Mouse (Mus musculus) c-Kit-positive CD71-positive TER-119-positive erythroid progenitor cells, embryonic 14.5 days (primary cell): ENCODE results near the gene Chrm3.

Experiments
- DNase-seq: peaks from one replicate; pipeline ENCODE4 v3.0.0-alpha.2; 2013; ENCODE audit warnings: low spot score

Chrm3 gene

DNA sequence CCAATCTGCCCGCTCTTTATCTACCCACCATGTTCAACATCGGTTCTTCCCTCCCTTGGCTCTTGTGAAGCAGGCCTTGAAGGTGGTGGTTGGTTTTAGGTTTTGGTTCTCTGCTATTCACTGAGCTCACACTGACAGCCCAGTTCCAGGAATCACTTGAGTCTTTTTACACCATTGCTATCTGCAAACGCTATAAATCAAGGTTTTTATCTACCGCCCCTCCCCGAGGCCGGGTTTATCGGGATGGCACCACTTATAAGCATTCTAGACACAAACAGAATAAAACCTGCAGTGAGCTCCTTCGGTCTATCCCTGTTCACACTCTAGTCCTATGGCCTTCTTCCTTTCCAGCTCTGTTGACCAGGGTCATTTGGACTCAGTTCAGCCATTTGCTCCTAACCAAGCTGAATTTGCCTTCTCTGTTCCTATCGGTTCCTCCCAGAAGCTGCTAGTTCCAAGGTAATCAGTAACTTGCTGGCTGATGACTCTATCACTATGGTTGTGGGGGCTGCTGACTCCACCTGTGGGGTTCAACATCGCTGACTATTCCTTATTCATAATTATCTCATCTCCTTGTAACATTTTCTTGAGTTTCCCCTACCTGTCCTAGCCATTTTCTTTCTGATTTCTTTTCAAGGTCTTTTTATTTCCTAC, 291.6 kb downstream of the Chrm3 start:
- DNase-seq, result no peak

DNA sequence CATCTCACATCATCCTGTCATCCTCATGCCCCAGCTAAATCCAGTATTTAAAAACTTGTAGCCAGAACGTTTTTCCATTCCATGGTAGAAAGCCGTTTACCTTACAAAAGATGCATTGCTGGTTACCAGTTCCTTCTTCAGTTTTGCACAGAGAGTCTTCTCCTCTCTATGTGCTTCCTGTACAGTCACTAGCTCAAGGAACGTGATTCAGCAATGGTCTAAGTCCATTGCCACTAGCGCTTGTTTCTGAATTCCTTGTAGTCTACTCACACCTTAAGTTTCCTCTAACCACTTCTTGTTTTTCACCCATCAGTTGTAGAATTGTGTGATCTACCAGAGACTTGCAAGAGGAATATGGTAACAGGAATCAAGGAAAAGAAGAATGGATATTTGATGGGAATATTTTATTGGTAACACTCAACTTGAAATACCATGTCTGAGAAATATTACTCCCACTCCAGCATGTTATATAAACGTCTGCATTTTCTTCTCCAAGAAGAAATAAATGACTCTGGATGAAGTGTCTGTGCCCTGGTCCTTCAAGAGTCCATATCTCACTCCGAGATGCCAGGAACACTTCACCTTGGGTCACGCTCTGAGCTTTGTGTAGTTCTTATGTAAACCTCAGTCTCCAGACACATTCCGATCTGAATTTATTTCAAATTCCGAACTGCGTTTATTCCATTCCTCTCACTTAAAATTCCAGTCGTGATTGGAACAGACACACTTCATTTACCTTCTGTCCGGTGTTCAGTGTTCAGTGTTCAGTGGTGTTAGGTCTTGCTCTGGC, 293.6 kb downstream of the Chrm3 start:
- no peak for DNase-seq

DNA sequence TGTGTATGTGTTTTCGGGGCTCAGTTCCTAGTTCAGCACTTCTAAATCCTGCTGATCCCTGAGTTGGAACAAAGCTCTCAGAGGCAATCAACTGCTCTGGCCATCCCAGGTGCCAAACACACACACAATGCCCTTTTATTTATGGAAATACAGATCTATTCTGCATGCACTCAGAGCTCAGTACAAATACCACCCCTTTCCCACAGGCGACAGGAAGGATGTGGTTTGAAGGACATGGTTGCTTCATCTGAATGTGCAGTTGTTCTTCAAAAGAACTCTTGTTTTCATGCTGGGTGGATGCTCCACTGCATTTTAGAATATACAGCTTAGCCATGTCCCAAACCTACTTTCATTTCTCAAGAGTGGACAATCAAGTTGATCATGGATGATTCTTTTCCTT, 294.9 kb downstream of the Chrm3 start:
- no peak for DNase-seq

DNA sequence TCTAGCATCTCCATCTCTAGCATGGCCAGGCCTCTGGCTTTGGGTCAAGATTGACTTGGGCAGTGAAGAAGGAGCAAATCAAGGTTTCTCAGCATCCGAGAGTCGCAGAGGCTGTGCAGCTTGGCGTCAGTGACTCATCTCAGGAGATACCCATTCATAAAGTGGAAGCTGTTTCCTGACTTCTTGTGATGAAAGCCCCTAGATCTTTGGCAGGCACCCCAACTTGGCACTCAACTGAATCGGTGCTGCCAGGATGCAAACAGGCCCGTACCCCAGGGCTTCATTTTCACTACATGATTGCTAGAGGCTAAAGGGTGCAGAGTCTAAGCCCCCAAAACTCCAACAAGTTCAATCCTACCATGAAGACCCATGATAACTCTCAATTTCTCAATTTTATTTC, 298.0 kb downstream of the Chrm3 start:
- no peak for DNase-seq

DNA sequence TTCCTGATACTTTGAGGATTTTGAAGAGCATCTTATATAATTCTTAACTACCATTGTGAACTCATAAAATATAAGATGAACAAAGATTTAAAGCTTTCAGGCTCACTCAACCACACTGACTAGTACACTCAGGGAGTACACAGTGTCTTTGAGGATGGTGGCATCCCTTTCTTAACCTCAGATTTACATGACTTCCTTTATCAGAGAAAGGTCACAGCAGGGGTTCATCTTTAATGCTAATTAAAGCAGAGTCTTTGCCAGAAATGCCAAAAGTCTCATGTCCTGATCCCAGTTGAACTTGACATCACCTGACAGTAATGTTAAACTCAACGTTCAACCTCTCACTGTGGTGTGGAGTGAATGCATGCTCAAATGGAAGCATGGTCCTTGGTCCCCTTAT, 301.7 kb downstream of the Chrm3 start:
- no peak for DNase-seq

- DNase-seq, result no peak
Measured at GRCm38 (mm10) chr13:10057644-10058198, 302.9 kb downstream of the Chrm3 start.

GRCm38 (mm10) chr13:10054086-10054485, 306.6 kb downstream of the Chrm3 start:
- no peak for DNase-seq

DNA sequence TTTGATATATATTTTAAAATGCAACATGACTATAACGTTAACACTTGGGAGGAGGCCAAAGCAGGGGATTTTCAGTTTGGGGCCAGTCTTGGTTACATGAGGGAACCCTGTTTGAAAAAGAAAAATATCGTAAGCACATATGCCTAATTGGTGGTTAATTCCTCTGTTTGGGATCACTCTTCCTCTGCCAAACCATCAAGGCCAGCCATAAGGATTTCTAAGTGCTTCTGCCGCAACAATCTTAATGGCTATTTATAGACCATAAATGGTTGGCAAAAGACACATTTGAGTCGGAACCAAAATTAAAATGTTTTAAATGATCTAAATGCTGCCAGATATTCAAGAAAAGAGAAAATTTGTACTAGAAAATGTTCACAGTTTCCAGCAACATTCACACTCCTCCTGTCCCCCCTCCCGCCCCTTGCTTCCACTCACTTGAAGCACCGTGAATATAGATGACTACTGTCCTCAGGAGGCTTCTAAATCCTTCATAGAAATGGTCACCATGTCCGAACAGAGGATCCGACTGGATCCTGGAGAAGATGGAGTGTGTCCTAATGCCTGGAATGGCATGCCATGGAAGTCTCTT, 307.3 kb downstream of the Chrm3 start:
- no peak for DNase-seq

- DNase-seq, result no peak
Measured at GRCm38 (mm10) chr13:10045651-10046350, 314.8 kb downstream of the Chrm3 start.

DNA sequence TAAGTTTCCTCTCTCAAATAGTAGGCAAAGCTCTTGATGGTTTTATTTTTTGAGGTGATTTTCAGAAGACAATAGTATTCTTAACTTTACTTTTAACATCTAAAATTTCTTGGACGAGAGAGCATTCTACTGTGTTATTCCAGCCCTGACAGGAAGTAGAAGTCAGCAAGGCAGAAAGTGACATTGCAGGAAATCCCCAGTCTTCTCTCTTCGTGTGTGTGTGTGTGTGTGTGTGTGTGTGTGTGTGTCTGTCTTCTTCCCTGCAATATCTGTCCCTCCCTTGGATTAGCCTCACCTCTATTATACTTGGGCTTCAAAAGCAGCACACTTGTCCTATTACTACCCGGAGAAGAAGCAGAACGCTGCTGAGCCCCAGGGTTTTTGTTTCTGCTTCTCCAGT, 316.6 kb downstream of the Chrm3 start:
- DNase-seq, result no peak

DNA sequence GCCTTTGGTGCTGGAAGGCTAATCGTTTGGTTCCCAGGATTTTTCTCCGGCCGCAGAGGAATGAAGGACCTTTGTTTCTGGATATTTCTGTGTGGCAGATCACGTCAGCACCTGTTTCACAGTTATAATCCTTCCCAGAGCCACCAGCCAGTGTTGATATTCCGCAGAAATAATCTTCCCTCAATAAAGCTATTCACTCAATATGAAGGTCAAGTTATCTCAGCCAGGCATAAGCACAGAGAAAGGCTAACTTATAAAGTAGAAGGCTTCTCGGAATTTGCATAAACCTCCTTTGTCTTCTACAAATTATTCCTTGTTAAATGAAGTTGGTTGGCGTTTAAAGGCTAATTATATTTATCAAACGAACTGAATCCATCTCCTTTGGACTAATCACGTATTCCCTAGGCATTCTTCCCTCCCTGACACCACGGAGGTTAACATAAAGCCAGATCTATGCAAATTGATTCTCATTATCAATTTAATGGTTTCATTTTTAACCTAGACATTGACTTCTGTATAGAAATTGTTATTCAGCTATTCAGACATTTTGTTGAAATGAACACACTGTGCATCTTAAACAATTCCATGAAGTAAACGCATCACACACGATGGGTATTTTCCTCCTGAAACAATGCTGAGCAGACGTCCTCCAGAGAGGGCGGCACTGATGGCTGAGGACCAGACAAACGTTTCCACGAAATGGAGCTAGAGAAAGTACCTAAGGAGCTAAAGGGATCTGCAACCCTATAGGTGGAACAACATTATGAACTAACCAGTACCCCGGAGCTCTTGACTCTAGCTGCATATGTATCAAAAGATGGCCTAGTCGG, 326.9 kb downstream of the Chrm3 start:
- no peak for DNase-seq

GRCm38 (mm10) chr13:10031547-10031946, 329.1 kb downstream of the Chrm3 start:
- DNase-seq, result no peak

DNA sequence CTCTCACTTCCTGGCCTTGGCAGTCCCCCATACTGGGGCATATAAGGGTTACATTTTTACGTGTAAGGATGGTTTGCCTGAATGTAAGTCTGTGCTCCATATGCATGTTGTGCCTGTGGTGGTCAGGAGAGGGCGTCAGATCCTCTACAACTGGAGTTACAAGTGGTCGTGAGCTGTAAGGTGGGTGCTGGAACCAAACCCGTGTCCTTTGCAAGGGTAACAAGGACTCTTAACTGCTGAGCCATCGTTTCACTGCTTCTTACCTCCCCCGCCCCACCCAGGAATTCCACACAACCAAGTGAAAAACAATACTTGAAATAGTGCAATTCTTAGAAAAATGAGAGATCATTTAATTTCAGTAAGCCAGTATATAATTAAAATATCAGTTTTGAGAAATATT, 330.7 kb downstream of the Chrm3 start:
- DNase-seq, result no peak

DNA sequence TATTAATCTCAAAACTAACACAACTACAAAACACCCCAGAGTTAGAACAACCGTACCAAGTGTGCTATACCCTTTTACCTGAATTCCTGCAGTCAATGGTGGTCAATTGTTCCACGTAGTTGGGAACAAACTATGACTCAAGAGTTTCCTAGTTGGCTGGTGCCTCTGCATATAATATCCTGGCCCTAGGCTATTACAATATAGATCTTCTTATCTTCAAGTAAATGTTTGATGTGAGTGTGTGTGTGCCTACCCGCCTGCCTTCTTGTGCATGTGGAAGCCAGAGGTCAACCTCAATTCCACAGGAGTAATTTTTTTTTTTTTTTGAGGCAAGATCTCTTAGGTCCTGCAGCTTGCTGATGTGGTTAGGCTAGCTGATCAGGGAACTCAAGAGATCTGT, 335.5 kb downstream of the Chrm3 start:
- no peak for DNase-seq

DNA sequence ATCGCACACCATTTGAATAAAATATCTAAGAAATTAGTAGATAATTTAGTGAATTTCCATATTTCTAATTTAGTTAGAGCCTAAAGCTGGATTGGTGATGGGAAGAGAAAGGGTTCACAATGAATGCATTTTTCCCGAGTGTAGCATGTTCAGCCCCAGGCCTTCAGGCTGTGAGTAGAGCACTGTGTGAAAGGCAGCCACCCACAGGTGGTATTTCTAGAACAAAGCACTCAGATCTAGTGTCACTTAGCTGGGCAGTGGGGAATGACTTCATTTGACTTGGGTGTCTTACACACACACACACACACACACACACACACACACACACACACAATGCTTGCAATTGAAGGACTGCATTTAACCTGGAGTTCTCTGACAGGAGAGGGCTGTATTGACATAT, 337.5 kb downstream of the Chrm3 start:
- no peak for DNase-seq

GRCm38 (mm10) chr13:10019252-10019651, 341.4 kb downstream of the Chrm3 start:
- DNase-seq, result no peak

DNA sequence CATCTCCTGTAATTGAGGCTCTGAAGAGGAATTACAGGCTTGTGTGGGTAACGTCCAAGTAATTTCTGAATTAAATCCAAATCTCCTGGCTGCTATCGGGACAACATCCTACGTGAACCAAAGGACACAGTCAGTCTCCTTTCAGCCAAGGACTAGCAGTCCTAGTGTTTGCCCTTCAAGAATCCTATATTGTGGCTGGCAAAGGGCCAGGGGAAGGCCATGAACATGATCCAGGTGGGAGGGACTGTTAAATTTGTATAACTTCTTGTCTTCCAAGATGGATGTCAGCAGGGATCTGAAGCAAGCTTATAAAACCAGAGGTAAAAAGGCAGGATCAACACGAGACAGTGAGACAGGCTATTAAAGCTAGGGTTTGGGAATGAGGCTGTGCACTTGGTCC, 357.7 kb downstream of the Chrm3 start:
- DNase-seq, result no peak

DNA sequence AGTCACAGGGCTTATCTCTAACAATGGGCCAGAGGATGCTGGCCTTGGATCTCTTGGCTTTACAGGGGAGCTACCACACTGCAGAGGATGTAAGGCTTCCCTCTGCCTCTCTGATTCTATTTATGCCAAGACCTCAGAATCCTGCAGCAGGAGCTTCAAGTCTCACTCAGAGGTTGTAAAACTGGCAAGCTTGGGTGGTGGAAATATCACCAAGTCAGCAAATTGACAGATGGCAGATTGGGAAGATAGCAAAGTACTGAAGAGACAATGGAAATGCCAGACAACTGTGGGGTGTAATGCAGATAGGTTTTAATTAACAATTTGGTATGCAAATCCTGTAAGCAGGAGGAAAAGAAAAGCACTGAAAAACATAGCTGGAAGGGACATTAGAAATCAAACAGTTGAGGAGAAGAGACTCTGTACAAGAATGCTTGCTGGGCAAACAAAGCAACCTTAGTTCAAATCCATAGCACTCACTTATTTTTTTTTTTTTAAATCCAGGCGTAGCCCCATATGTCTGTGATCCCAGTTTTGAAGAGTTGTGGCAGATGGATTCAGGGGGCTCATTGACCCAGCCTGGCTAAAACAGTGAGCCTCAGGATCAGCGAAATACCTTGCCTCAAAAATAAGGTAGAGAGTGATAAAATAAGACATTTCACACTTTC, 362.9 kb downstream of the Chrm3 start:
- no peak for DNase-seq

GRCm38 (mm10) chr13:9995852-9996251, 364.8 kb downstream of the Chrm3 start:
- DNase-seq, result no peak

GRCm38 (mm10) chr13:9993571-9993970, 367.1 kb downstream of the Chrm3 start:
- no peak for DNase-seq

DNA sequence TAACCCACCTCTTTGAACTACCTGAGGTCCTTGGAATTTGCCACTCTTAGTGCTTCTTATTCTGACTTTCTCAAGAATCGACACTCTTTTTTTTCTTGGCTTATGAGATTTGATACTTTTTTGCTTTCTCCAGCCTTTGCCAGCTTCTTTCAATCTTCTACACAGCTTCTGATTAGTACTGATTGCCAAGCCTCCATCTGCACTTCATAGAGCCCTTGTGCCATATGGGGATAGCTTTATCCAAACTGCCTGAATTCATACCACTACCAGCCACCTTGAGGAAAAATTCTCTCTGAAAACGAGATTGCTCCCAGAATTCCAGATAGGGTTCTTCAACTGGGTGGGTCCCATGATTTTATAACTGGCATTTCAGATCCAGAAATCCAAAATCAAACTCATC, 368.0 kb downstream of the Chrm3 start:
- no peak for DNase-seq
